Mouse (Mus musculus): Measurements from ENCODE around the gene 0610010K14Rik.

Gene 0610010K14Rik

GRCm38 (mm10) chr11:70237457-70238167, at the start of gene 0610010K14Rik:
TSS of gene 0610010K14Rik (minus strand) at chr11:70237914.
- DNase-seq: peak; percentile 99

GRCm38 (mm10) chr11:70285686-70286085, 48.0 kb upstream of the 0610010K14Rik start:
- DNase-seq: no peak

DNA sequence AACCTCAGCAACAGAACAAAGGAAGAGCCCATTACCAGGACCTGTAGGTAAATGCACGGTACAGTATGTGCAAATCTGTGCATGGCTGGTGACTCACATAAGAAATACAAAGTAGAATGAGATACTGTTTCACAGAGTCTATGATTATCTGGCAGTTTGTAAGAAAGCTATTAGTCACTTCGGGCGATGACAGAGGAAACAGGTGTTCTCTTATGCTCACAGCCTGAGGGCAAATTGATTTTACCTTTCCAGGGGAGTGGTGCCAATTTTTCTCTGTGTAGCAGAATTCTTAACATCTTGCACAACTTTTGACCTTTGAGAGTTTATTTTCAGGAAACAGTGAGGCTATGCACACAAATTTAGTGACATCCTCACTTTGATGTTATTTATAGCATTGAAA, 47.0 kb upstream of the 0610010K14Rik start:
- no peak for DNase-seq

GRCm38 (mm10) chr11:70283666-70284065, 46.0 kb upstream of the 0610010K14Rik start:
- DNase-seq: no peak

DNA sequence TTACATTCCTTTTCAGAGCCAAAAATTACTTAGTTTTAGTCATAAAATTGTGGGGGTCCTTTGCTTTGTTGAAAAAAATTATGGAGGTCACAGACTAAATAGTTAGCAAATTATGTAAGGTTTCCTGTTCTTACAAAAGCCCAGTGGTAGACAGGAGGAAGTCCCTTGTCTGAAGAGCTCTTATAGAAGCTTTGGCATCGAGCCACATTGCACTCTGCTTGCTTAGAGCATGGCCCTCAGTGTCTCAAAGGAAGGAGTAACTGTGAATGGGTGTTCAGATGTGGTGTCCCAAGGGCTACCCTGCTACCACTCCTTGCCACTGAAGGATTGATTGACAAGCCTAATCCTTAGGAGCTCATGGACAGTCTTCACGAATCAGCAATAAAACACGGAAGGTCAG, 42.7 kb upstream of the 0610010K14Rik start:
- DNase-seq: no peak

- peak in 1 of 2 experiments; percentile 29 for DNase-seq
These were observed 41.2 kb upstream of the 0610010K14Rik start for GRCm38 (mm10) chr11:70278961-70279360.

DNA sequence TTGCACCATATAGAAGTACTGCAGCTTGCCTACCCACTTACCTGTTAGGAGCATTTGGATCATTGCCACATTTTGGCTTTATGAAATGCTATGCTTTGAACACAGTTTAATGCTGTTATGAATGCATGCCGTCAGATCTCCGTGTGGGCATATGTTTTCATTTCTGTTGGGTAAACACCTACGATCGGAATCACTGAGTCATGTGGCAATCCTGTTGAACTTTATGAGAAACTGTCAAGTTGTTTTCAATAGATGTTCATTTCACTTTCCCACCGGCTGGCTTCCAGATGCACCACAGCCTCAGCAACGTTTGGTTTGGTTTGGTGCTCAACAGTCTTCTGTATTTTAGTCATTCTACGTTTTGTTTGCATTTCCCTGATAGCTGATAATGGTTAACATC, 33.9 kb upstream of the 0610010K14Rik start:
- no peak for DNase-seq

DNA sequence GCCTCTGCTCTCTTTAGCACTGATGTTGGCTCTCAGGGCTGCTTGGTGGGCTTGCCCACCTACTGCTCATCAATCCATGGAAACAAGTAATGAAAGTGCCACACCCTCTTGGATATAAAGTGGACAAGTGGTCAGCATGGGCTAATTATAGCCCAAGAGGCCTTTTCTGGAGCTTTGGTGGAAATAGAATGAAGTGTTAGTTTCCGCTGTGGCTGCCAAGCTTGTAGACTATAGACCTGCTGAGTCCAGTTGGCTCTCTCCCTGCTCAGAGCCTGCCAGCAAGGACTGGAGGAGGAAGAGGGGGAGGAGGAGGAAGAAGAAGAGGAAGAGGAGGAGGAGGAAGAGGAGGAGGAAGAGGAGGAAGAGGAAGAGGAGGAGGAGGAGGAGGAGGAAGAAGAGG, 28.7 kb upstream of the 0610010K14Rik start:
- peak; percentile 38 to 57 for DNase-seq

GRCm38 (mm10) chr11:70265819-70266218, 28.1 kb upstream of the 0610010K14Rik start:
- DNase-seq: no peak

DNA sequence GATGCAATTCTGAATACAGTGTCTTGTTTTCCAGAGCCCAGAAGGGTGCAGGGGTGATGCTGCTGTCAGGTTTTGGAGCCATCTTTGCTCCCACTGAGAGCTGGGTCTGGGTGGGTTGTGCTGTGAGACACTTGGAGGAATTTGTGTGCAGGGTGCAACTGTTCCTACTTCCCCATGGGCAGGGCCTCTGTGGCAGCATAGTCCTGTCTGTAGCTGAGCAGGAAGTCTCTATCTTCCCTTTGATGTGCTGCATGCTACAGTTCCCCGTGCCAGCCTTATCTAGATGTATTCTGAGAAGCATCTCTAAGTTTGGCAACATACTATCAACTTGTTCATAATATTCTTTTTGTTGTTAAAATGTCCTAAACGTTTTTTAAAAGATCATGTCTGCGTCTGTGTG, 27.5 kb upstream of the 0610010K14Rik start:
- DNase-seq: no peak

DNA sequence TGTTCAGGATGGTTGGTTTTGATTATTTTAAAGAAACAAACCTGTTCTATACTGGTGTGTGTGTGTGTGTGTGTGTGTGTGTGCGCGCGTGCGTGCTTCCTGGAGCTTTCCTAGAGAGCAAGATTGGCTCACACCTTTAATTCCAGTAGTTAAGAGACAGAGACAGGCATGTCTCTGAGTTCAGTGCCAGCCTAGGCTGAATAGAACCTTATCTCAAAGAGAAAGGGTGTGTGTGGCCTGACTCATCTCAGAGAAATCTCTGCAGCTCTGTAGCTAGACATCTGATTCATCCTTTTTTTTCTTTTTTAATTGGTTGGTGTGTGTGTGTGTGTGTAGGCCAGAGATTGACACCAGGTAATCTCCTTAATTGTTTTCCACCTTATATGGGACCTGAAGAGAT, 21.3 kb upstream of the 0610010K14Rik start:
- no peak for DNase-seq

- peak; percentile 42 to 61 for DNase-seq
These were observed 17.3 kb upstream of the 0610010K14Rik start, which contains the start of gene Alox12 for GRCm38 (mm10) chr11:70254931-70255531. TSS of gene Alox12 (minus strand) at chr11:70255353.

GRCm38 (mm10) chr11:70254337-70254736, 16.6 kb upstream of the 0610010K14Rik start:
- no peak for DNase-seq

GRCm38 (mm10) chr11:70251853-70252252, 14.1 kb upstream of the 0610010K14Rik start:
- DNase-seq: no peak

DNA sequence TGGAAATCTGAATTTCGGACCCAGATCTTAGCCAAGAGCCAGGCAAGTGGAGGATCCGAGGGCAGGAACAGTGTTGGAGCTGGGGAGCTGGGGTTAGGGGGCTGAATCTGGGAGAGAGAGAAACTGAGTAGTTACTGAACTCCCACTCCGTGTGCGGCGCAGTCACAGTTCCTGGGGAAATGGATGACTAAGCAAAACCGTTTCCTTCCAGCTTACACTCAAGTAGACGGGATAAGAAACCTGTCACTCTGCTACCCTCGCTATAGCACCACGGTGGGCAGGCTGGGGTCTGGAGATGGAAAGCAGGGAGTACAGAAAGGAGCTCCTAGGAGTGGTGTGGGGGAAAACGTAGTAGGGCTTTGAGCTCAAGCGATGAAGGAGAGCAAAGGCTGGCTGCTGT, 12.4 kb upstream of the 0610010K14Rik start:
- DNase-seq: no peak

GRCm38 (mm10) chr11:70247136-70247845, 9.6 kb upstream of the 0610010K14Rik start:
- peak; percentile 66 to 85 for DNase-seq

DNA sequence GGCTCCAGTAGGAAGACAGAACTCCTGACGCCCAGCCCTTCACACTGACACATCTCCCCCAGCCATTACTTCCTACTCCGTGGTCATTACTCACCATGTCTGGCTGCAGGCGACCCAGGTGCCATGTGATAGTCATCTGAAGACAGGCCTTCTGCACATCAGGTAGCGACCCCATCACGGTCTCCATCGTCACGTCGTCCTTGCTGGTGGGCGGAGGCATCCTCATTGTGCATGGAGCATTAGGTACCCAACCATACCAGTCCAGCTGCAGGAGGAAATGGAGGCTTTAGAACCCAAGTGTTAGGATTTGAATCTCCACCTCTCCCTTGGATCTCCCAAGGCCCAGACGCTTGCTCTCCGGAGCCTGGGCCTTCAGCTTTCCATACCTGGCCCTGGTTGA, 4.9 kb upstream of the 0610010K14Rik start:
- DNase-seq: no peak

DNA sequence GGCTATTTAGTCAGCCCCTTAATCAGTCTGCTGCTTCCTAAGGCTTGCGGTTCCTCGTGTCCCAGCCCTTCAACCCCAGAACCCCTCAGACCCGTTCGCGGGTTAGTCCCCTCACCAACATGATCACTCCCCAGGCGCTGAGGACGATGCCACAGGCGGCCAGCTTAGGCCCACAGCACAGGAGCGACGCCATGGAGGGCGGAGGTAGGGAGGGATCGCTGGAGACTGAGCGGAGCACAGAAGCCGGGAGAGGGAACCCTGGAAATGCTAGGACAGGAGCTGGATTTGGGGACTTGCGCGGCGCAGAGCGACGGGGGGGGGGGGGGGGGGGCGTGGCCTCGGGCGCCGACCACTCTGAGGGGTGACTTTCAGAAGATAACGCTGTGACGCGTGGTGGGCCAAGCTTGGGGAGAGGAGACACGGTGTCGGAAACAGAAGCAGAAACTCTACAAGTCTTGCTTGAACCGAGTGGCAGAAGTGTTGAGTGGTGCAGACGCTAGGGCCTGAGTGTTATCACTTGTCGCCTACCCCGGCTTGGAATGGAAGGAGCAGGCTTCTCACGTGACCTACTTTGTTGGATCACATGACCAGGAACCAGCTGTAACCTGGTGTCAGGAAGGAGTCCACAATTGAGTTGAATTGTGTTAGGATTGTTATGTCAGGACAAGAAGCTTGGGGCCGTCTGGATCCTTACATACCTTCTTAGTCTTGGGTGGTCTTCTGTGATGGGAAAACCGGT, 2.0 kb upstream of the 0610010K14Rik start, which contains the start of the genes Gm21988 and Rnasek:
TSS of gene Gm21988 (minus strand) at position 290 of the 739 bp plus-strand sequence.
TSS of gene Rnasek (minus strand) at position 302 of the 739 bp plus-strand sequence.
- peak; percentile 84 to 91 for DNase-seq

DNA sequence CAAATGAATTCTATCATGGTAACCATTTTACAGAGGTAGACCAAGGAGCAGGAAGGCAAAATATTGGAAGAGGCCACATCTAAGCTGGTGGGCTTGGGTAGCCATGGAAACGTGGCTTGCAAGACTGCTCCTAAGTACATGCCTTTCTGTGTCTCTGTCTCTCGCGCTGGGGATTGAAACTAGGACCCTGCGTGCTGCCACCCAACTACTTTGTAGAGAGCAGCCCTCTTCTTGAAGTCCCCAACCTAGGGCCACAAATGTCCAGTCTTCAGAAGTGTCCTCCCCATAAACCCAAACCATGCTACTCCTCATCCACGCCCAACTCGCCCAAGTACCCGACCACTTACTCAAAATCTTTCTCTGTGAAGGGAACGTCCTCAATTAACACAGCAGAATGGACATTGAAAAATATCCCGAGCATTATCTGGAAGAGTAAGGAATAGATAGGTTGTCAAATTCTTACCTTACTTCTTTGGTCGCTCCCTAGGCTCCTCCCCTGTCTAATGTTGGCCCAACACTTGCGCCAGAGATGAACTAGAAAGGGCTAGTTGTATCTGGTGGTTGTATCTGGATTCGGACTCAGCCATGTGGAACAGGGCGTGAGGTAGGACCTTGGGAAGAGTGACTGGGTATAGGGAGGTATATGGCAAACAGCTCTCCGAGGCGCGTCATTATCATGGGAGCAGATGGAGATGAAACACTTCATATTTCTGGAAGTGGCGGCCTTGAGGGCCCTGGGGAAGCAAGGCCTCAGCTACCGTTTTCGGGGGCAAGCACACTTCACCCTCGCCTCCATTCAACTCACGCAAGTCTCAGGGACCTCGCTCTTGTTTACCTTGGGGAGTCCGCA, 1.1 kb upstream of the 0610010K14Rik start:
- DNase-seq: peak; percentile 35 to 51

DNA sequence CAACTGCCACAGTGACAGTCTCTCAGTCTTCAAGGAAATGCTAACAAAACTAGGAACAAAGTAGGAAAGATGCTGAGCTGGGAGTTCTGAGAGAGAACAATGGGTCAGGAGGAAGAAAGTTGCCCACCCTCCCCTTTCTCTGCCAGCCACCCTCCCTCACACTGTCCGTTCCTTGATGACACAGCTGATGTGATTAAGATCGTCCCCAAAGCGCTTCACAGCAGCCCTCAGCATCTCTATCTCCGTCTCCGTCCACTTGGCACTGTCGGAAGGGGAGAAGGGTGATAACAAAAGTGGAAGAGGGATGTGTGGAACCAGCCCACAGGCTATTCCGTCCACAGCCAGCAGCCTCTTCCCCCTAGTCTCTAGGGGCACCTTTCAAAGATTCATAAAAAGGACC, 997 bp downstream of the 0610010K14Rik start:
- peak in 1 of 2 experiments; percentile 41 for DNase-seq

DNA sequence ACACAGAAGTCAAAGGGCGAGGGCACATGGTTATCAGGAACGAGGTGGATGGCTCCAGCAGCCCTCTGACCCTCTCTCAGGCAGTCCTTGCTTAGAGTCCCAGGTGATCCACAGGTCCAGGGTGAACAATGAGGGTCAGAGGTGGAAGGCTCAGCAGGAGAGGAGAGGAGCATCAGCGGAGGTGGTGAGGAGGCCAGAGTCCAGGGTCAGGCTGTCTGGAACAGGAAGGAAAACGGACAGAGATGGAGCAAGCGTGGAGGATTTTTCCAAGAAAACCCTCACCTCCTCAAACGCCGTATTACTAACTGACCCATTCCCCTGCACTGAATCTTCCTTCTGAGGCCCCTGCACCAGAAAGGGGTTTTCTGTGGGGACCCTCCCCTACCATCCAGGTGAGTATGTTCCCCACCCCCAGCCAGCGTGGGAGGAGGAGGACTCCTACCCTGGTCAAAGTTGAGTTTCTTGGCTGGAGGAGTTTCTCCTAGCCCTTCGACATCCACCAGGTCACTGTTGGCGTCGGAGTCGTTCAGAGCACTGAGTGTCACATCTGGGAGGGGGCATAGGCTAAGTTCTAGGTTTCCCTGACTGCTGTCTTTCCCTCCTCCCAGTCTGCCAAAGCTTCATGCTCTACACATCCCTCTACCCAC, 2.3 kb downstream of the 0610010K14Rik start:
- DNase-seq: no peak

All from cerebellum, postnatal 25 days (tissue).